Mouse (Mus musculus) right cerebral cortex, postnatal 10 days (tissue): ENCODE measurements at regions not wholly inside any gene's neighbourhood (a gene's known extent, or its start where the extent isn't known, plus 50 kb on each side); places are given as distances from the start of the nearest gene placed in this dataset.
A peak's percentile ranks its signal among the peaks of the same experiment; 100 is the strongest.

Experiments used
- DNase-seq, 2 experiments: peaks; one replicate each; pipeline ENCODE4 v3.0.0; 2021; ENCODE audit warnings: low spot score in 2 of 2

DNA sequence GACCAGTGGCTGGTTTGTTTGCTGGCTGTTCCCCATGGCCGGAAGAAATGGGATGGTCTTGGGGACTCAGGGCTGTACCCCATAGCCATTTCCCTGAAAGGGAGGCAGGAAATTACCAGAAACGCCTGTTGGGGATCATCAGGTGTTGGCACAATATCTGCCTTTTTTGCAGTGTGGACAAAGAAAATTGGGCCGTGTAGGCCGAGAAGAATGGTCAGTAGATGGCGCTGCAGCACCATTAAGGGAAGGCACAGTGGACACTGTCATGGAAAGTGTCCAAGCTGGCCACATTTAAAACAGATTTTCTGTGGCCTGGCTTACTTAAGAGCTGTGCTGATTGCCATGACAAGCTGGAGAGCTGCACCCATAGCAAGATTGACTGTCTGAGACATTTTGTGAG is 358.1 kb downstream of the Slxl1 start:
- peak in 1 of 2 experiments; percentile 20 for DNase-seq
